Mouse (Mus musculus): ENCODE measurements around the gene Ppp3r2.
A peak's percentile ranks its signal among the peaks of the same experiment; 100 is the strongest.

Gene Ppp3r2

GRCm38 (mm10) chr4:49681812-49682211, at the start of gene Ppp3r2:
TSS of gene Ppp3r2 (minus strand) at chr4:49682024.
- DNase-seq (ENCODE audit: low spot score), result no peak

GRCm38 (mm10) chr4:49729326-49729725, 47.5 kb upstream of the Ppp3r2 start:
- no peak for DNase-seq (ENCODE audit: low spot score)

- DNase-seq (ENCODE audit: low spot score), result no peak
Measured at GRCm38 (mm10) chr4:49723908-49724307, 42.1 kb upstream of the Ppp3r2 start.

DNA sequence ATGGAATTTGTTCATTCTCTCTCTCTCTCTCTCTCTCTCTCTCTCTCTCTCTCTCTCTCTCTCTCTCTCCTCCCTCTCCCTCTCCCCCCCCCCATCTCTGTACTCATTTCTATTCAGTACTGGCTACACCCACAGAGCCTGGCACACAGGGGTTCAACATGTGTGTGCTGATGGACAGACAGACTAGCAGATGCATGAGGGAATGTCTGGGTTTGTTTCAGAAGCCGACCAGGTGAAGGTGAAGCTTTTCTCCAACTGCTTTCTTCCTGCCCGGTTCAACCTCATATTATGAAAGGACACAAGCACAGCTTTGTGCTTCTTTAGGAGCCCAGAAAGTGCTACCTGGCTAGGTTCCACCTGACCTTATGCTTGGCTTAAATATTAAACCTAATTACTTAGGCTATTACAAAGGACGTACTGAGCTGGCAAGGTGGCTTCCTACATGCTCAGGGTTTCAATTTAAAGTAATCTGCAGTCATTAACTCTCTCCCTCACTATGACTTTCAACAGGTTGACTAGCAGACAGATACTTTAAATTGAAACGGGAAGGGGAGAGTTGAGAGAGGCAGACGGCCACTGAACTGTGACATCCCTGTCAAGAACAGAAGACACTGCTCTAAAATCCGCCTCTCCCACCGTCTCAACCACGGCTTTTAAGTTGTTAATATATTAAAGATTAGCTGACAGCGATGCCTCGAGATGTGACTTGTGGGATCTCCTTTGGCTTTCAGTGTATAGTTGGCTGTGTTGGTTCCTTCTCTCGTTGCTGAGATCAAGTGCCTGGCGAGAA, 9.8 kb upstream of the Ppp3r2 start:
- DNase-seq (ENCODE audit: low spot score), result no peak

DNA sequence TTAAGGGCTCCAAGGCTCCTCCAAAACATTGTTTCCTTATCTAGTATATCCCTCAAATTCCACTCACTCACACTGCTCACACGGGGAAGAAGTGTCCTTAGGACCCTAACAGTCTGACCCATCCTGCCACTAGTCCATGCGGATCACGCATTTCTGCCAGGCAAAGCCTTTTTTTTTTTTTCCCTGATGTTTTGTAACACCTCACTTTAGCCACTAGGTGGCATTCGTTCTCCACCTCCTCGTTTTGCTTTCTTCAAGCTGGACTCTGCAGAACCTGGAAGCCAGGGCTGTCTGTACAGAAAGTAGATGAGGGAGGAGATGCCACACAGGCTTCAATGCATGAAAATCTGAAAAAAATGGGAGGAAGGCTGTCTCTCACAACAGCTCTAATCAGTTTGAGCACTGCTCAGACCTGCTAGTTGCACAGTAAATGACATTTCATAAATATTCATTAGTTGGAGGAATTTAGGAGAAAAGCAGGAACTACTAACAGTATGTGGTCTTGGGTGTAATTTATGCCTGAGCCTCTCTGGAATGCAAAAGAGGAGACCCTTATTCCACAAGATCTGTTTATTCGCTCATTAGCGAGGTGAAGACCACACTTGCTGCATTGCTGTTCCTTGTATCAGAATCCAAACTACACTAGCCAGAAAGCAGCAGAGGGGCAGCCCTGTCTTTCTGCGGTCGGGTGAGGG, 6.9 kb upstream of the Ppp3r2 start:
- DNase-seq (ENCODE audit: low spot score), result no peak

GRCm38 (mm10) chr4:49680171-49680875, 1.5 kb downstream of the Ppp3r2 start:
- no peak for DNase-seq (ENCODE audit: low spot score)

DNA sequence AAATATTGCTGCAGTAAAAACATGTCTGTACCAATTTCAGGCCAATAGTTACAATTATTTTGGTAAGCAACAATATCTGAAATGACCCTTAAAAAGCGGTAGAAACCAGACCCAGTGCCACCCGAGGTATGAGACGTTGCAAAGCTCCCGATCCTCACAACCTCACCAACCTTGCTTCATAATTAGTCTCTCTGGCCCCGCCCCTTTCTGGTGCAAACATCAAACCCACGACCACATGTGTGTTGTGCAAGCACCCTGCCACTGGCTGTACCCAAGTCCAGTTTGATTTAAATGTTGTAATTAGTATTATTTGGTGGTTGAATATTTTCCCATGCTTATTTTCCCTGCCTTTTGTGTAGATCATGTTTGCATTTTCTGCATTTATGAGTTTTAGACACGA, 5.0 kb downstream of the Ppp3r2 start:
- no peak for DNase-seq (ENCODE audit: low spot score)

DNA sequence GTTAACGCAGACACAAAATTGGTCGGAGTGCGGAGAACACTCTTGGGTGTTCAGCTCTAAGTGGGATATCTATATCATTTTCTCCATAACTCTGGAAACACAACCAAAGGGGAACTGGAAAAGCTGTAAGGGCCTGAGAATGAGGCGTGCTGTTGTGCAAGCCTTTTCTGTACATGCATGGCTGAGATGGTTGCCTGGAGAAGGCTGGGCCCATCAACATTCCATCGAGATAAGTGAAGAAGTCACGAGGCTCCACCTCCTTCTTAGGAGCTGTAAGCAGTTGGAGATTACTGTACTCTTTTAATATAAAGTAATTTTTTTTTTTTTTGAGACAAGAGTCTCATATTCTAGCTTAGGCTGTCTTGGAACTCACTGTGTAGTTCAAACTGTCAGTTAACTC, 5.8 kb downstream of the Ppp3r2 start:
- DNase-seq (ENCODE audit: low spot score), result no peak

DNA sequence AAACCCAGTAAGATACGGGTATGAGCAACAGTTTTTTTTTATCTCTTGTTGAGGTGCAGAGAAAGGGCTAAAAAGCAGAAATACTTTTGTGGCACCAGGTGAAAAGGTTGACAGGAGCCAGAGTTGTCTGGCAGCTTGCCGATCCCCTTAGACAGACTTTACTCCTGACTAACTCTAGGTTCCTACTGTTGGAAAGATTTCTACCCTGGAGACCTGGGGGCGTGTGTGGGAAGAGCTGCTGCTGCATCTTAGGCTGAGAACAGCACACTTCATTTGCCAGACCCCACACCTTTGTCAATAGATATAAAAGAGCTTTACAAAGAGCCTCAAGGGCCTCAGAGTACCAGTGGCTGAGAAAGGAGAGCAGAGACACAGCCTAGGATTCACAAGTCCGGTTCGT, 17.0 kb downstream of the Ppp3r2 start:
- DNase-seq (ENCODE audit: low spot score), result no peak

- DNase-seq (ENCODE audit: low spot score), result no peak
Measured at GRCm38 (mm10) chr4:49662231-49662630, 19.6 kb downstream of the Ppp3r2 start.

DNA sequence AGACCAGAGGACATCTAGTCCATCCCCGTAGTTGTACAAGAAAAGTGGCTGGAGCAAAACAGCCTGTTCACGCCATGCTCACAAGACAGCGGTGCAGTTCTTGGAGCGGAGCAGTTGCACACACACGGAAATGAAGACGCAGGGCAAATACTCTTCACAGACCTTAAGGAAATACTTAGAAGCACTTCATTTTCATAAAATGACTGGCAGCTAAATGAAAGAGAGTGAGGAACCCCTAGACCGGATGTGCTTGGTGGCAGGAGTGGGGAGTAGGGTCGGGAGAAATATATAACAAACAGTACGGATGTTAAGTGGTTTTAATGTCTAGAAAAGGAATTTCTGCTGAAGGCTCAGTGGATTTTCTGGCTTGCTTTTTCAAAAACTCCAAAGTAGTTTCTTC, 20.2 kb downstream of the Ppp3r2 start:
- DNase-seq (ENCODE audit: low spot score), result no peak

DNA sequence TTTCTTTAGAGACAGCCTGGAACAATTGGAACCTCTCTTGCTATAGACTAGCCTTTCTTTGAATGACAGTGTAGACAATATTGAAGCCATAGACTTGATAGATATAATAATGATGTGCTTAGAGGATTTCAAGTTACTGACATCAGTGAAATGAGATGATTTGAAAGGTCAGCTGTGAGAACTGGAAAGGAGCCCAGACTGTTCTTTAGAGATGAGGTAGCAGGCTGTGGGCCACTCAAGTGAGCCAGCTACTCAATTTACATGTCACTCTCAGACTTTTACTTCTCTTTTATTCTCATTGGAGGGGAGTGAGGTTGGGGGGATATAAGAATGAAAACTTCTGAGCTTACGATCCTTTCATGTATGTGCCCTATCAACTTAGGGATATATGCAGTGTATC, 22.4 kb downstream of the Ppp3r2 start:
- no peak for DNase-seq (ENCODE audit: low spot score)

DNA sequence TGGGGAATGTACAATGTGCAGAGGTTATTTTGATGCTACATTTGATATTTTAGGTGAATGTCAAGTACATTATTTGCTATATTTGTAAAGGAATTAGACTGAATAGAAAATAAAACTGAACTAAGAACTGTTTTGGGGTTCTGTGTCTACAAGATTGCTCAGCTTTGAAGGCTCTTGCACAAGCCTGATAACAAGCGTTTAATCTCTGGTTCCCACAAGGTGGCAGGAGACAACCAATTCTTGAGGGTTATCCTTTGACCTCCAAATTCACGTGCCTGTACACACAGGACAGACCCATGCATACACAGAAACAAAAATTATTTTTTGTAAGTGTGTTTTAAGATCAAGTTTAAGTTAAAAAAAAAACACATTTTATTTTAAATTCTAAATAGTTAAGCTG, 41.9 kb downstream of the Ppp3r2 start:
- no peak for DNase-seq (ENCODE audit: low spot score)

GRCm38 (mm10) chr4:49637821-49638220, 44.0 kb downstream of the Ppp3r2 start:
- no peak for DNase-seq (ENCODE audit: low spot score)

DNA sequence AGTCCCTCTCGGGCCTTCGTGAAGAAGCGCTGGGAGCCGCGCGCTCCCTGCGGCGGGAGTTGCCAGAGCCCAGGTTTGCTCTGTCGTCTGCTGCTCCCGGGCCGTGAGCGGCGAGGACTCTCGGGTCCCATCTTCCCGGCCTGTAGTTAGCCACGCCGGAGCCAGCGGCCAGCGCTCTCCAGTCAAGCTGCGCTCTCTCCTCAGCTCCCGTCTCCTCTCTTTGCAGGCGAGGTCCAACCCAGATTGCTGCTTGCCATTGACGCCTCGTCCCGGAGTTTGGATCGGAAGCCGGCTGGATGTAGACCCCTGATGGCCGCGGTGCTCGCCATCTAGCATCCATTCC, 49.7 kb downstream of the Ppp3r2 start:
- no peak for DNase-seq (ENCODE audit: low spot score)

DNA sequence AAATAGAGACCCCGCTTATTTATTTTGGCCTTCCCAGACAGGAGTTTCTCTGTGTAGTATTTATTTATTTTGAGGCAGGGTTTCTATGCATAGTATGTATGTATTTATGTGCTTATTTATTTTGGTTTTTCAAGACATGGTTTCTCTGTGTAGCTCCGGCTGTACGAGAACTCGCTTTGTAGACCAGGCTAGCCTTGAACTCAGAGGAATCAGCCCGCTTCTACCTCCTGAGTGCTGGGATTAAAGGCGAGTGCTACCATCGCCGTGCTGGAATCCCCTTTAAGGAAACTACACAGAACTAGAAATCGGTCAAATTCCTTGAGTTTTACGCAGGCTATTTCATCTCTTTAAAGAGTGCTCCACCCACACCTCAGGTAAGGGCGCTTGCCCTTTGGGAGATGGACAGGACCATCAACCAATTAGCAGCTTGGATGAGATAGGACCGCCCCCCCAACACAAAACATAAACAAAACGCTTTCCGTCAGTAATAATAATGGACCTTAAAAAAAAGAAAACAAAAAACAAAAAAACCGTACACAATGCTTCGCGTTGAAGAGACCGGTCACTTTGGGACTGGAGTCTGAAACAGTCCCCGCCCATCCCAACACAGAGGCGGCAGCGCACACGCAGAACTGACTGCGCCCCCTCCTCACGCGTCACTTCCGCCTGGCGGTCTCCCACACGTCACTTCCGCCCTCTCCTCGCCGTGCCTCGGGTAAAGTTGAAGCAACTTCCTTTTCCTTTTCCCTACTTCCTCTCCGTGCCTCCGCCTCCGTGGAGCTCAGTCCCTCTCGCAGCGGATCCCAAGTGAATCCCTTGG, 50.3 kb downstream of the Ppp3r2 start, which contains the start of gene Rnf20:
Gene Rnf20 (plus strand): TSS at position 688 of the 820 bp plus-strand sequence.
- DNase-seq (ENCODE audit: low spot score), result peak; percentile 96

- DNase-seq (ENCODE audit: low spot score), result no peak
Measured at GRCm38 (mm10) chr4:49628941-49629340, 52.9 kb downstream of the Ppp3r2 start.
